Mouse (Mus musculus): ENCODE data around the gene Cst7. TPM values are rescaled to one million over a fixed set of nuclear protein-coding genes. Genes with fewer than 3 reads are reported as not detected.

Gene Cst7
- polyA plus RNA-seq, 1 experiment from 2014 or later, result 0.28 TPM

Other genes with a start within 250 kb of the Cst7 start
- 0.75 and 1.3 TPM in 2 replicates for gene Gm10130, start 246.7 kb upstream of the Cst7 start, polyA plus RNA-seq (2015; fragmentation: Nextera tagmentation; extraction: Ambion mirVana)
- gene 3300002I08Rik, start 207.7 kb upstream of the Cst7 start, polyA plus RNA-seq (2015; fragmentation: Nextera tagmentation; extraction: Ambion mirVana), result 15.2 and 15.9 TPM in 2 replicates
- 8.0 and 8.5 TPM in 2 replicates for gene Zfp442, start 118.9 kb upstream of the Cst7 start, polyA plus RNA-seq (2015; fragmentation: Nextera tagmentation; extraction: Ambion mirVana)
- 0.11 TPM in 1 of 2 replicates, not detected in the other for gene Zfp345, start 85.3 kb upstream of the Cst7 start, polyA plus RNA-seq (2015; fragmentation: Nextera tagmentation; extraction: Ambion mirVana)
- gene Apmap, start 38.2 kb downstream of the Cst7 start, polyA plus RNA-seq (2015; fragmentation: Nextera tagmentation; extraction: Ambion mirVana), result 39.5 and 42.1 TPM in 2 replicates
- gene Acss1, start 98.1 kb downstream of the Cst7 start, polyA plus RNA-seq (2015; fragmentation: Nextera tagmentation; extraction: Ambion mirVana), result 16.7 and 20.9 TPM in 2 replicates
- 0.04 and 0.06 TPM in 2 replicates for gene Vsx1, start 118.9 kb downstream of the Cst7 start, polyA plus RNA-seq (2015; fragmentation: Nextera tagmentation; extraction: Ambion mirVana)
- gene Entpd6, start 178.6 kb downstream of the Cst7 start, polyA plus RNA-seq (2015; fragmentation: Nextera tagmentation; extraction: Ambion mirVana), result 71.5 and 71.8 TPM in 2 replicates
- 111 and 116 TPM in 2 replicates for gene Pygb, start 216.3 kb downstream of the Cst7 start, polyA plus RNA-seq (2015; fragmentation: Nextera tagmentation; extraction: Ambion mirVana)